Mouse (Mus musculus) stomach, postnatal 0 days (tissue): ENCODE results near the gene Actr10.

Experiments
- CTCF ChIP-seq: IDR thresholded peaks from 2 replicates; pipeline ENCODE4 v1.5.1; 2016; ENCODE audit warnings: antibody characterized with exemption, low read depth, mild to moderate bottlenecking, moderate library complexity
- EP300 ChIP-seq: optimal IDR thresholded peaks from 2 replicates; pipeline ENCODE3; 2016; ENCODE audit warnings: antibody characterized with exemption

DNA sequence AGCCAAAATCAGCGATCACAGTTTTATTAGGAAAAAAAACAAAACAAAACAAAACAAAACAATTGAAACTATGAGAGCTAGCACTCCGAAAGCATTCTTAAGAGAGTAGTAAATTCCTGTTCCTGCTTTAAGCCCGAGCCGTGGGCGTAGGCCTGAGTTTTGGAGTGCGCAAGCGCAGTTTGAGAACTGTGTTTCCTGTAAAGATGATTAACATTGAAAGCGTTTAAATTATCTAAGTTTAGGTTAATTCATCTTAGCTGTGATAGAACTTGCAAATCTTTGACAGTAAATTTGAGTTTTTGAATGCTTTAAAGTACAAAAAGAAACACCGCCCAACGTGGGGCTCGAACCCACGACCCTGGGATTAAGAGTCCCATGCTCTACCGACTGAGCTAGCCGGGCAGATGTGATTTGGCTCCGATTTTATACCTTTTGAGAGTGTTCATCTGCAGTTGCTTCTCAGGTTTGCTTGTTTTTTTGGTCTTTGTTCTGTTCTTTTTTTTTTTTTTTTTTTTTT is 31.2 kb downstream of the Actr10 start:
- TF ChIP-seq CTCF = no peak
- no peak for TF ChIP-seq EP300
